Mouse (Mus musculus) adrenal gland (tissue): ENCODE measurements around the gene Ldlrad3.

Source experiments
- intact Hi-C: fragments of 180-260 bp; cut with DNase I; formaldehyde crosslinking; loops from one replicate; pipeline ENCODE4 v1.15.1; 2025

Gene Ldlrad3

DNA sequence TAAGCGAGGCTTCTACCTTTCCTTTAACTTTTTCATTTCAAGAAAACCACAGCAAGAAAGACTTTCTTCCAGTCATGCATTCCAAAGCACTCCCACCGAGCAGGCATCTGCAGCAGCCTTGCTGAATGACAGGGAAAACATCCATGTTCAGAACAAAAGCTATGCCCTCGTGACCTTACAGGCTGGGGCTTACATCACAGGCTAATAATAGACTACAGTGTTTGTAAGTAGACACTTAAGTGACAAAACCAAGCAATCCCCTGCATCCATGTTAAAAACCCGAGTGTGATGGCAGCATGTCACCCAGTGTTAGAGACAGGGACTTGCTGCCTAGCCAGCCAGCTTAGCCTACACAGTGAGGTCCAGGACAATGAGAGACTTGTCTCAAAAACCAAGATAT, 180.0 kb downstream of the Ldlrad3 start:
- intact Hi-C loops, result no loop called here

DNA sequence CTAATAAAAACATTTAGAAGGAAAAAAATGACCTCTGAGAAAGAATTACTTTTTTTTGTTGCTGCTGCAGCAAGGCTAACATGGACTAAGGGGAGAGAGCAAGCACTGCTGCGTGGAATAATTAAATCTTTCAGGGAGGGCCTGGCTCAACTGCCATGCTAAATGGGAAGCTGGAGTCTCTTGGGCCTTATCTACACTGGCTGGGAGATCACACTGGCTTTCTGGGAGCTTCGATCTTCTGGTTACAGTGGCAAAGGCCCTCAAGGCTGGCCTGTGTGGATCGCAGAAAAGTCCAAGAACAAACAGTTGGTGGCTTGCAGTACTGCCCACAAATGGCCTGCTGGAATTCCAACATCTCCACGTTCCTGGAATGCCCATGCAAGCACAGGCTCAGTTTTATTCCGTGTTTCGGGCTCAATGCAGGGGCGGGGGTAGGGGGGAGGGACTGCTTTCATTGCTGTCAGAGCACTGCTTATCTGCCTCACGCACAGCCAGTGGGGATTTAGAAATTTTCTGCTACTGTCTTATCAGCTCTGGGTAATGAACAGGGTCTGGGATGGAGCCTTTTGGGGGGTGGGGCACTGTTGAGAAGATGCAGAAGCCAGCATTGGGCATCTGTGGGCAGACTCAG, 180.7 kb downstream of the Ldlrad3 start:
- intact Hi-C loops, result no loop called here

DNA sequence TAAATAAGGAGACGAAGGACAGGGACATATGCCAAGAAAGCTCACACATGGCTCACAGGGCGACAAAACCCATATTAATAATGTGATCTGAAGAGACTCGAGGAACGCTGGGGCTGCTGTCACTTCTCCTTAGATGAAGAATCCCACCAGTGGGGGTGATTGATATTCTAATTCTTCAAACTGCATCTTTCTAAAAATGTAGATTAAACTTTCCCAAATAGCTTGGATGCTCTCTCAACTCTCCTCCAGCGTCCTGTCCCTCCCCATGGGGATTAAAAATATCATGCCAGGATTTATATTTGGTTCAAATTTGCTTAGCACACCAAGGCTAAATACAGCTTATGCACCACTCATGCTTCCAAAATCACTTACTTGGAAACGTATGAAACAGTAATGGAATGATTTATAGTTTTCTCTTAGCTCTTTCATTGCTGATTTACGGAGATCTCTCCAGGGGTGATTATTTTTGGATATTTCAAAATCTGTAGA, 182.4 kb downstream of the Ldlrad3 start:
- intact Hi-C loops, result no loop called here

DNA sequence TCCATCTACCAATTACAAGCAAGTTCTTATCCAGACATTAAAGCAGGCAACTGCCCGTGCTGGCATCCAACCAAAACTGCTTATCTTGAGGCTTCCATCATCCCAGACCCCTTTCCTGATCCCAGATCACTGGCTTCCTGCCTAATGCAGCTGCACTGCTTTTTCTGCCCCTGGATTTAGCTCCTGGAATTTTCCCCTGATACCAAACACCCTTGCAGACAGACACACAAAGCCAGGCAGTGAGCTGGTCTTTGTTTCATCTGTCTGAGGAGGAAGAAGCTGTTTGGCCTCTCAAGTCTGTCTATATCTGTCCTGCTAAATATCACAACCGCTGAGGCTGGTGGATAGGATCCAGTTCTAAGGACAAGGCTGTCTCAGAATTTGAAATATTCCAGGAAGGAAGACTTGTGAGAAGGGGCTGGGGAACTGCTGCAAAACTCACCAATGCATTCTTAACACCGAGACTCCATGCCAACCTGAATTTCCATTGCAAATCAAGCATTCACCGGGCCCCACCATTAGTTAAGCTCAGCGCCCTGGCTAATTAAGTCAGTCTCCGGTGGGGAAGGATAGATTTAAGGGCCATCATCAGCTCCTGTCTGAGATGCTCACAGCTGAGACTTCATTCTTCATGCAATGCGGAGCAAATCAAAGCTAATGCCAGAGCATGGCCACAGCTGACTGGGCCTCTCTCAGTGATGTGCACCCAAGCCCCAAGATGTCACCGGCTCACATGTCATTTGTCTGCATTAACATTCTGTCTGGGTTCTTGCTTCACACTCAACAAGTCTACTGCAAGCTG, 183.0 kb downstream of the Ldlrad3 start:
- intact Hi-C loops, result no loop called here

DNA sequence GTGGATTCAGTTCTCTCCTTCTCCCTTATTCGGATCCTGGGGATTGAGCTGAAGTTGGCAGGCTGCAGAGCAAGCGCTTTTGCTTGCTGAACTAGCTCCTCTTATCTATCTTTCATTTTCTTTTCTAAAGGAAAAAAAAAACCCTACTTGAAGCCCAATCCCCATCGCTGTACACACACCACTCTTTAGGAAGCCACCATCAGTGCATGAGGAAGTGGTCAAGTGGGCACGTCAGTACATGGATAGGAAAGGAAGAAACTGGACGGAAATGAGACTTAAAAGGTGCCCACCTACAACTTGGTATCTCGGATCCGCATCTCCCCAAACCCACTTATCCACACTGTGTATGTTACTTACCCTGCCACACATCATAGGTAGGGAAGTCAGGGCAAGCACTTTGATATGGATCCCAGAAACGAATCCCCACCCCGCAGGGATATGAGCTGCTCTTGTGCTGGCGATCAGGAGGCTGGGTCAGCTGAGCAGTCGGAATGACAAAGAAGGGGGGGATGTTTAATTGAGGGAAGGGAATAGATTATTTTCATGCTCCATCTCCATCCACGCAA, 183.7 kb downstream of the Ldlrad3 start:
- intact Hi-C loops, result no loop called here

DNA sequence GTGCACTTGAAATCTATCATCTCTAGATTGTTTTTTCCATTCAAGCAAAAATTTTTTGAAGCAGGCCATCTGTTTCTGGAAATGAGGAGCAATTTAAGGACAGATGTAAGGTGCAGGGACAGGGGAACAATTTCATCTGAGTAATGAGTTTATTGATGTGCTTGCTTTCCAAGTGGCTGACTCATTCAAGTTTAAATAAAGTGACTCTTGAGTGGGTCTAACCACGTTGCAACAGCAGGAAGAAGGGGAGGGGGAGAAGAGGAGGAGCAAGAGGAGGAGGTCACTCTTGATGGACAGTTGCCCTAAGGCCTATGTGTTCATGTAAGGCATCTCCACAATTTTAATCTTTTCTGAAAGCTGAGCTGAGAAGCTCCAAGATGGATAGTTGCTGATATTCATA, 184.5 kb downstream of the Ldlrad3 start:
- intact Hi-C loops, result no loop called here

DNA sequence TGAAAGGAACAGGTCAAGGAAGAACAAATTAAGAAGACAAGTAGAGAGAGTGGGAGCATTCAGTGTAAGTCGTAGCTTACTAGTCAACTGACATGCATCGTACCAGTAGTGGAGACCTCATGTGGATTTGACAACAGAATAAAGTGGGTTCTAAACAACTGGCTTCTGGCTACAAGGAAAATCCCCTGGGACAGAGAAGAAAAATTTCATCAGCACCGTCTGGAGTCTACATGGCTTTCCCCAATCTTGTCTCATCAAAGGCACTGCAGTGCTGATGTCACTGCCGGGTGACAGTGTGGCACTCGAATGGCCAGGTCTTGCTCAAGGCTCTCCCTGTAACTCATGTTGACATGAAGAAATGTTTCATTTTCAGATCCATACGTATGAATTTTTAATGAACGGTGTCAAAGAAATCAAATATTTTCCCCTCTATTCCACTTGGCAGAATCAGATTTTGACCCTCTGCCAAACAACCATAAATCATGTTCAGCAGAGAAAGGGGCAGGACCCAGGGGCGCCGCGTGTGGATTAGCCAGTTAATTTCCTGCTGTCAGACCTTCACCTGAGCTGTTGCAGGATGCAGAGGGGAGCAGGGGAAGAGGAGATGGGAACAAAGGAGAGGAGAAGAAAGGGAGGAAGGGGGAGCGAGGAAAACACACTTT, 187.1 kb downstream of the Ldlrad3 start:
- intact Hi-C loops, result no loop called here

DNA sequence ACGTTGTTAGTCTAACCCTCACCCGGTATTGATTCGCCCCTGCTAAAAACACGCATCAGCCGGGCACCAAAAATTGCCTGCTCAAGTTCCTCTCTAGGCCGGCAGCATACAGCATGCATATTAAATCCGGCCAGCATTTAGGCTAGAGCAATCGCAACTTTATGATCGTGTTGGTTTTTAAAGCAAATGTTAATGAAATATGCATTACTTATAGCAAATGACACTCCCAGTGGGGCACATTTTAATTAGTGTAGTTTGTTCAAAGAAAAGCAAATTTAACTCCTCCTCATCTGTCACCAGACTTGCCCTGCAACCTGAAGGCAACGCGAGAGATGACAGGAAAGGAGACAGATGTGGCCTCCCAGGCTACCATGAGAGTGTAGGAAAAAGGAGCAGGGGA, 189.2 kb downstream of the Ldlrad3 start:
- intact Hi-C loops, result no loop called here

DNA sequence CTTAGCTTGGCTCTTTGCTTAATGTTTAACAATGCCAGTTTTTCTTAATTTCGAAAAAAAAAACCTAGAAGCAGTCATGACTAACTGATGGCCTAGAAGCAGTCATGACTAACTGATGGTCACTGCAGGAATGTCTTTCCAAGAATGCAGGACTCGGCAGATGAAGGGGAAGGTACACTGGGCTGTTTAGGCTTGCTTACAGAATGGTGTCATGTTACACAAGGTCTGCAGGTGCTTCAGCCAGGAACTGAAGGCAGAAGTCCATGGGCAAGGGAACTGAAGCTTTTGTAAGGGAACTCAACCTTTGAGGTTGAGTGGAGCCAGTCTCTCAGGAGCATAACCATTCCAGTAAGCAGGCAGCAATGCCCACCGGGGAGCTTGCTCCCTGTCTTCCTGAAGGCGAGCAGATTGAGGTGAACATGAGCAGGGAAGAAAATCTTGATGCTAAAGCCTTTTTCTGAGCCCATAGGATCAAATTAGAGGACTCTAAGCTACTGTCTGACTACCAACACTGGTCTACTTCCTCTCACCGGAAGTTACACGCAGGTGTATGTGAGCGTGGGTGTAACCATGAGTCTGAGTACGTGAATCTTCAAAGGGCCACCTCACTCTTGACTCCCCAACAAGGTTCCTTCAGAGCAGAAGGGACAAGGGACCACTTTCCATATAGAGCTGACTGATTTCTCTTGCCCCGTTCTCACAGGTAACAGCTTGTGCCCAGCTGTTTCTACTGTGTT, 193.4 kb downstream of the Ldlrad3 start:
- intact Hi-C loops, result no loop called here

DNA sequence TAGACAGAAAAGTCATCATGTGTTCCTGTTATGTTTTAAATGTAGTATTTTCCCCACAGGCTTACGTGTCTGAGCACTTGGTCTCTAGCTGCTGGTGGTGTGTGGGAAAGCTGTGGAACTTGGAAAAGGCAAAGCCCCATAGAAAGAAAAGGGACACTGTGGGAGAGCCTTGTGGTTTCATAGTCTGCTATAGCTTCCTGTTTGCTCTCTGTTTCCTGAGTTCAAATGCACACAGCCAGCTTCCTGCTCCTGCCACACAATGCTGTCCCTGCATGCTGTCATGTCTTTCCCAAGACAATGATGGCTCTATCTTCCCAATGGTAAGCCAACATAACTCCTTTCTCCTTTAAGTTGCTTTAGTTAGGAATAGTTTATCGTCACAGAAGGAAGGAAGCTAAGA, 194.5 kb downstream of the Ldlrad3 start:
- intact Hi-C loops, result no loop called here

DNA sequence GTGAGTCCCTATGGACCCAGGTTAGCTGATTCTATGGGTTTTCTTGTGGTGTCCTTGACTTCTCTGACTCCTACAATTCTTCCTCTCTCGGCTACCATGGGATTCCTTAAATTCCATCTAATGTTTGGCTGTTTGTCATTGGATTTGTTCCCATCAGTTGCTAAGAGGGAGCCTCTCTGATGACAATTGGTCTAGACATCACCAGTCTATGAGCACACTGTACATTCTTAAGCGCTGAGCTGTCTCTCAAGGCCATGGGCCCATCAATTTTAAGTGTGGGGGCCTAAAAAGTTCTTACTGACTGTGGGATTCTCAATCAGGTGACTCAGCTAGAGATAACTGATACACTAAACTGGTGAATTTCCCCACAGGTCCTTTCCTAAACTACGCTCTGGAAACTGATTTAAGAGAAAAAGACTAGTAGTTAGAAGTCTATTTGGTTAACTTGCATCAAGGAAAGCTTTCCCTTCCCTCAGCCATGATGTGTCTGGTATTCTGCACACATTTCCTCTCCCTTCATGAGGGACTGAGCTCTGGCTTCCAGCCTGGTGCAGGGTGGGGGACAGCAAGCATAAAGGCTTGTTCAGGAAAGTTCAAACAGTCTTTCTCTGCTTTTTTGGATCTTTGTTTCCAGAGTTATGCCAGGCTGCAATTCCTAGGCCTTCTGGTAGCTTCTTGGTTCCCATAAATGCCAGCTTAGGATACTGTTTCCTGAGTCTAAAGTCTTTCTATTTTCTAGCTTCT, 199.7 kb downstream of the Ldlrad3 start:
- intact Hi-C loops, result no loop called here

DNA sequence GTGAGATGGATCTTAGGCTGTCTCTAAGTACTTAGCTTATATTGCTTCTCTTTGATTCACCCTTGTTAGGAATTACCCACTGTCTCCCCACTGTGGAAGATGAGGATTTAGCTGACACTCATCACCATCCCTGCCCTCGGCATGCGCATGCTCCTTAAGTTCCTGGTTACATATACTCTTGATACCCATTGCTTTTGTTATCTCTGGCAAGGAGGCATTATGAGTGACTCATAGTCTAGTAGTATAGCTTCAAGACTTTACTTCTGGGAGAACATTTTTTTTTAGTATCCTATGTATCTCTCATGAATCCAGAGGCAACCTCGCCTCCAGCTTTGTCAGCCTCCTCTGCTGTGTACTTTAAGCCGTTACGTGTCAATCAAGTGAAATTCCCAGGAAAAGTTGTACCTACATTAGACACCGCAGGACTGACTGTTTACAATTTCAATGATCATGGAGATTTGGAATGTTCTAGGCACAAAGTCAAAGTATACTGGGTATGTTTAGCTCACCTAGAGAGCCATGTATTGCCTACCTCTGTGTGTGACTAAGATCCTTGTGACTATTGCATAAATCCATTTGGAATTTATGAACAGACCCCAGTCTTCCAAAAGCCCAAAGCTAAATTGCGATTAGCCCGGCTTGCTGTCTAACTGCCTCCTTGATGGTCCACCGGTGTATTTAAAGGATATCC, 202.2 kb downstream of the Ldlrad3 start:
- intact Hi-C loops, result no loop called here

DNA sequence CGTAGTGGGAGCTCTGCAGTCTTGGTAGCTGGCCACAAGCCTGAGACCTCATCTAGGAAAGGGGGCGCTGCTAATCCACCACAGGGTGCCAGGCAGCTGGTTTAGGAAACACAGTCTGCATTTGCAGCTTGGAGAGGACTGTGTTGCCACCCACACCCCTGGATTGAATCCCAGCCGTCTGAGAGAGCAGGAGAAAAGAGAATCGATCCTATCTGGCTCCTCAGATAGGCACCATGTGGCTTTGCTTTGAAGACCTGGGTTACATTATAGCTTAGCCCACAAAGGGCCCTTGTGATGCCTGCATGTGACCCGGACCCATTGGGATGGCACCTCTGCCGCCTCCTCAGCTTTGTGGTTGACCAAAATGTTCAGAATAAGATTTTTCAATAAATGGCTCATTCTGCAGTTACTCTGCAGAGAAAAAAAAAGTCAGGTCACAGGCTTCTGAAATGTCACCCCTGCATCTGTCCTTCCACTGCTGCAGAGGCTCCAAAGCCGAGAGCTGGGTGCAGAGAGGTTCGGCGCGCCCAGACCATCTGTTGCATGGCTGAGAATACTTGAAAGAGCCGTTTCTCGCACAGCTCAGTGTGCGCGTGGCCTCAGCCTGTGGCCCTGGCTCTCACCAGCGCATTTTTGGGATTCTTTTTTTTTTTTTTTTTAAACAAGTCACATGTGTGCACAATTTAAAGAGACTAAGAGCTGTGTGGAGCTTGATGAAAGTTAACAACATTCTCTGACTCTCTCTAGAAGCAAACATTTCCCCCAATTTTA, 202.9 kb downstream of the Ldlrad3 start:
- intact Hi-C loops, result no loop called here

DNA sequence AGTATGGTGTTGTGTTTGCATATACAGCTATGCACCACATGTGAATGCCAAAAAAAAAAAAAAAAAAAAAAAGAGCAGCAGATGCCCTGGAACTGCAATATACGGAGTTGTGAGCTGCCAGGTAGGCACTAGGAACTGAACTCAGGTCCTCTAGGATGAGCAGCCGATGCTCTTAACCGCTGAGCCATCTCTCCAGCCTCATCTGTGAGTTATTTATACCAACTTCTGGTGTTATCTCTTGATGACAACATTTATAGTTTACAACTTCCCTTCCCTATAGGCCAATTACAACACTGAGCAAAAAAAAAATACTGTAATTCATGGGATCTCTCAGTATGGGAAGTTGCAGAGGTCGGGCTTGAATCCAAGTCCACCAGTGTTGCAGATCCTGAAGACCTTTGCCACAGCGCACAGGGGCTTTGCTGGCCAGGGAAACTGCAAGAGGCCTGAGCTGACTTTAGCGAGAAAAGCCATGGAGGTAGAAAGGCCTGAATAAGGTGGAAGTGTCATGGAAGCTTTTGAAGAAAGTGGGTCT, 204.2 kb downstream of the Ldlrad3 start:
- intact Hi-C loops, result no loop called here

DNA sequence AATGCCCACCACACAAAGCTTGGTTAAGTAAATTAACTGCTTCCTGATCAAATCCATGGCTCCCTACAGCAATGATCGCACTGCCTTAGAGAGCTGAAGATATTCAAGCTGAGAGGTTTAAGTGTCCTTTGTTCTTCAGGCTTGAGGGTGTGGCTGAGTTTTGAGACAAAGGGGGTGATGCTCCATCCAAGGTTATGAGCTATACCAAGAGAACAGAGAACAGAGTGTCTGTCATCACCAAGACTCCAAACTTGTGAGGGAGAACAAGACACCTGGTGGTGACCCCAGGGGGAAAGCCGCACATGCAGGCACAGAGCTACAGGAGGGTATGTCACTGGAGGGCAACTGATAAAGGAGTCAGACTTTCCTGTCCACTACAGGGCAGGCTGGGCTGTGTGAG, 205.0 kb downstream of the Ldlrad3 start:
- intact Hi-C loops, result no loop called here

DNA sequence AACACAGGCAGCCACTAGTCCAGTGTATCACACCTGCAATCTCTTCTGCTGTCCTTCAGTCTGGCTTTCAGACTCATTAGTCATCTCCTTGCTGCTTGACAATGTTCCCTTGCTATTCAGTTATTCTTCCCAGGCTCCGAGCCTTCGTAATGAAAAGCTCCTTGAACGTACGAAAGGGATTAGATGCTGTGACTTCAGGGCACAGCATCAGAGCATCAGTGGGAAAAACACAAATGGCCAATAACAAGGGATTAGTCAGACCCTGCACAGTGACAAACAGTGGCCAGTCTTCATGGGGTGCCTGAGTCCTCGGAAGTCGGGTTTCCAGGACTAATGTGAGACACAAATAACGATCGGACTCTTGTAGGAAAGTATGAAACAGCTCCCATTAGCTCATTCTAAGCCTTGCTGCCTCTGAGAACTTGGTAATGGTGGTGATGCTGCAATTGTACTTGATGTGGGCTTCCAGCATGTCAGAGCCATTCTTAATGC, 205.7 kb downstream of the Ldlrad3 start:
- intact Hi-C loops, result no loop called here

DNA sequence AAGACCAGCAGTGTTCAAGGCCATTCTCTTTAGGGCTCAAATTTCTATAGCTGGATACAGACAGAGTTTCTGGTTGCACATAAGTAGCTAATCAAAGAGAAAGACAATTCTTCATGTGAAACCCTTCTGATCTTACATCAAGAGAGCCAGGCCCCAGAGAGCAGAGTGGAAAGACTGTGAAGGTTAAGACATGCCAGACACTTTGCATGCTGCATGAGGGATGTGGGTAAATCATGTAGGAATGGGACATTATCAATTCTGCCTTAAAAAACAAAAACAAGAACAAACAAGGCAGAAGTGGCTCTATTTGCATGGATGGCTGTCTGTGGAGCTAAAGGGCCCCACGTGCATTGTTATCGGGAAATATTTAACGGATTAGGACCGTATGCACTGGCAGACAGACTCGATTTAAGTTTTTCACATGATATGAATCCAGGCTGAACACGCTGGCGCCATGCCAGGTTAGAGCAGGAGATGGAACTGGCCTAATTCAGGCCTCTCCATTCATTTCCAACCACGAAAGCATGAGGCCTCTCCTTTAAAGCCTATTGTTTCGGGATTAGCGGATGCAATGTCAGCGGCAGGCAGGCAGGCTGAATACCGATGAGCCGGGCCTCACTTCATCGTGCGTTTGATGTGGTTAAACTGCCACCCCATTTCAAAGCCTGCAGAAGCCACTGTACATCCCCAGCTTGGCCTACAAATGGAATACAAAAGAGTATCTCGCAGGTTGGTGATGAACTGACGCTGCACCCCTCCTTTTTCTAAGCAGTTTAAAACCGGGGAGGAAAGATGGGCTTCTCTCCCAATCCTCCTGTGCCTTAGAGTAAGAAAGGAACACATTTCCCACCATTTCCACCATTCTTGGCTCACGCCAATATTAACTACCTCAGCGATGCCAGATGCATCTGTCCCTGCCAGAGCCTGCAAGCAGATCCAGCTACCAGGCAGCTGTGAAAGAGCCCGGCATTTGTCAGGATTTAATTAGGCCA, 207.4 kb downstream of the Ldlrad3 start:
- intact Hi-C loops, result no loop called here
